Mouse (Mus musculus) liver, embryonic 15.5 days (tissue): Measurements from ENCODE around the gene Hunk. TPM values are rescaled to one million over a fixed set of nuclear protein-coding genes. Genes with fewer than 3 reads are reported as not detected.
A peak's percentile ranks its signal among the peaks of the same experiment; 100 is the strongest.

ENCODE experiments used
- ATAC-seq: fragments of 200-750 bp; cut with Nextera tagmentation; 2 replicates; pipeline ENCODE4 v1.8.0; 2017; ENCODE audit warnings: moderate number of reproducible peaks, mild to moderate bottlenecking, moderate library complexity; ENCODE audit not compliant: insufficient read depth
- H3K27ac ChIP-seq: fragments of 300-500 bp; sonication (generic); replicated peaks from 2 replicates; pipeline ENCODE4 v1.5.1; 2015; ENCODE audit warnings: mild to moderate bottlenecking, inconsistent platforms
- H3K27me3 ChIP-seq: fragments of 300-500 bp; sonication (generic); 2 replicates; pipeline ENCODE4 v1.6.1; 2015; ENCODE audit warnings: mild to moderate bottlenecking, inconsistent platforms
- H3K36me3 ChIP-seq: fragments of 300-500 bp; sonication (generic); replicated peaks from 2 replicates; pipeline ENCODE4 v1.6.1; 2015; ENCODE audit warnings: moderate library complexity, mild to moderate bottlenecking, inconsistent platforms
- H3K4me1 ChIP-seq: fragments of 300-500 bp; sonication (generic); replicated peaks from 2 replicates; pipeline ENCODE4 v1.6.1; 2015; ENCODE audit warnings: inconsistent platforms
- H3K4me2 ChIP-seq: fragments of 300-500 bp; sonication (generic); 2 replicates; pipeline ENCODE4 v1.6.1; 2015; ENCODE audit warnings: moderate library complexity, mild to moderate bottlenecking, inconsistent platforms
- H3K4me3 ChIP-seq: fragments of 300-500 bp; sonication (generic); replicated peaks from 2 replicates; pipeline ENCODE4 v1.5.1; 2015; ENCODE audit warnings: mild to moderate bottlenecking, inconsistent platforms
- H3K9ac ChIP-seq: fragments of 300-500 bp; sonication (generic); 2 replicates; pipeline ENCODE4 v1.6.1; 2015; ENCODE audit warnings: moderate library complexity, mild to moderate bottlenecking, inconsistent platforms
- H3K9me3 ChIP-seq: fragments of 300-500 bp; sonication (generic); replicated peaks from 2 replicates; pipeline ENCODE4 v1.6.1; 2016; ENCODE audit warnings: inconsistent platforms
- WGBS: fragments of 180-500 bp; shearing (Covaris S2); methylation state at CpG from one replicate; pipeline ENCODE4 v1.1.7; 2015; ENCODE audit warnings: mixed read lengths; ENCODE audit not compliant: insufficient replicate concordance; 5-methylcytosine and 5-hydroxymethylcytosine counted together
- polyA plus RNA-seq: library from polyadenylated mRNA; unstranded; fragments of >200 nt; fragmentation: Nextera tagmentation; extraction: Ambion mirVana; gene quantifications from 2 replicates; pipeline ENCODE4 v1.2.1, GENCODE M21; 2015

Gene Hunk
- polyA plus RNA-seq, 1 experiment from 2014 or later, result 1.2 TPM

DNA sequence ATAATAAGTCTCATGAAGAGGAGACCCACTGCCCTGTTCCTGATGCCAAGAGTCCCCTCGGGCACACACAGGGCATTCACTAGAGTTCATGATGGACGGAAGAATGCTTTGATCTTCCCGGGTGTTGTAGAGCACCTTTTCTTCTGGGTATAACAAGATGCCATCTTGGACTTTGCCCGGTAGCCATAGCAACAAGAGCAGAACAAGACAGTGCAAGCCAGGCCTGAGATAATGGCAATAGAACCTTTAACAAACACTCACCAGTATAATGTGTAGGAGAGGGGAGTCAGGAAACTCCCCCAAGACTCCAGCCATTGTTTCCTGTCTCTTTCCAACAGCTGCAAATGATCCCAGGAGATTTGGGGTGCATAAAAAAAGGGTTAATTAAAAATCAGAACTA, 8.9 kb downstream of the Hunk start:
- Histone ChIP-seq H3K27me3 (0 out of 2 replicates have a peak, but pooled peaks cover 3% of the 10 kb centered on the region), H3K4me2 (no peak overlapping the region), H3K4me1 (peaks cover 5% of the 10 kb centered on the region), H3K27ac (no peak overlapping the region), H3K9ac (no peak overlapping the region), H3K36me3 (no peaks in the 10 kb centered on the region), H3K4me3 (no peak overlapping the region), H3K9me3 (no peaks in the 10 kb centered on the region)
- no peak for ATAC-seq
- WGBS, result 70% methylated on average over 4 of the region's 4 CpGs

- ATAC-seq, result no peak
- Histone ChIP-seq H3K27me3 (0 out of 2 replicates have a peak, but pooled peaks cover 3% of the 10 kb centered on the region), H3K36me3 (no peaks in the 10 kb centered on the region), H3K4me1 (peaks cover 10% of the 10 kb centered on the region), H3K4me2 (no peak overlapping the region), H3K4me3 (no peak overlapping the region), H3K27ac (no peak overlapping the region), H3K9ac (no peak overlapping the region), H3K9me3 (no peaks in the 10 kb centered on the region)
- WGBS, result 21% methylated on average over 11 of the region's 11 CpGs
Observed at GRCm38 (mm10) chr16:90395996-90396556, 10.3 kb downstream of the Hunk start.

- H3K36me3 ChIP-seq, result no peaks in the 10 kb centered on the region
- H3K4me2 ChIP-seq, result no peak overlapping the region
- no peak overlapping the region for H3K9ac ChIP-seq
- H3K9me3 ChIP-seq, result no peaks in the 10 kb centered on the region
- H3K27me3 ChIP-seq, result 0 out of 2 replicates have a peak, but pooled peaks cover 3% of the 10 kb centered on the region
- peaks cover 13% of the 10 kb centered on the region for H3K4me1 ChIP-seq
- ATAC-seq, result no peak
- no peak overlapping the region for H3K27ac ChIP-seq
- 7% methylated on average over 2 of the region's 2 CpGs for WGBS
- no peak overlapping the region for H3K4me3 ChIP-seq
Observed at GRCm38 (mm10) chr16:90396882-90397281, 11.1 kb downstream of the Hunk start.

GRCm38 (mm10) chr16:90400314-90400713, 14.5 kb downstream of the Hunk start:
- Histone ChIP-seq H3K9ac (no peak overlapping the region), H3K4me3 (no peak overlapping the region), H3K4me2 (no peak overlapping the region), H3K27me3 (no peaks in the 10 kb centered on the region), H3K9me3 (no peaks in the 10 kb centered on the region), H3K27ac (no peak overlapping the region), H3K4me1 (peaks cover 17% of the 10 kb centered on the region), H3K36me3 (no peaks in the 10 kb centered on the region)
- no peak for ATAC-seq
- 22% methylated on average over 8 of the region's 9 CpGs for WGBS

- no peak overlapping the region for H3K9ac ChIP-seq
- no peaks in the 10 kb centered on the region for H3K36me3 ChIP-seq
- H3K4me3 ChIP-seq, result no peak overlapping the region
- no peaks in the 10 kb centered on the region for H3K9me3 ChIP-seq
- no peak overlapping the region for H3K4me2 ChIP-seq
- ATAC-seq, result no peak
- 32% methylated on average over 12 of the region's 12 CpGs for WGBS
- H3K27ac ChIP-seq, result no peak overlapping the region
- no peaks in the 10 kb centered on the region for H3K27me3 ChIP-seq
- peaks cover 14% of the 10 kb centered on the region for H3K4me1 ChIP-seq
Observed at GRCm38 (mm10) chr16:90400906-90401666, 15.3 kb downstream of the Hunk start.

GRCm38 (mm10) chr16:90402292-90402691, 16.5 kb downstream of the Hunk start:
- ATAC-seq, result no peak
- no peaks in the 10 kb centered on the region for H3K27me3 ChIP-seq
- peaks cover 11% of the 10 kb centered on the region; the same call in 1 of the 2 replicates for H3K4me1 ChIP-seq
- H3K36me3 ChIP-seq, result no peaks in the 10 kb centered on the region
- H3K9me3 ChIP-seq, result no peaks in the 10 kb centered on the region
- H3K4me3 ChIP-seq, result no peak overlapping the region
- no peak overlapping the region for H3K9ac ChIP-seq
- no peak overlapping the region for H3K27ac ChIP-seq
- H3K4me2 ChIP-seq, result no peak overlapping the region
- 51% methylated on average over 7 of the region's 7 CpGs for WGBS

GRCm38 (mm10) chr16:90405195-90405594, 19.4 kb downstream of the Hunk start:
- Histone ChIP-seq H3K9me3 (no peaks in the 10 kb centered on the region), H3K4me3 (no peak overlapping the region), H3K4me1 (peaks cover 11% of the 10 kb centered on the region; the same call in 1 of the 2 replicates), H3K27me3 (no peaks in the 10 kb centered on the region), H3K27ac (no peak overlapping the region), H3K36me3 (no peaks in the 10 kb centered on the region), H3K4me2 (no peak overlapping the region), H3K9ac (no peak overlapping the region)
- no peak for ATAC-seq
- WGBS, result 62% methylated on average over 3 of the region's 3 CpGs

GRCm38 (mm10) chr16:90405599-90405998, 19.8 kb downstream of the Hunk start:
- H3K9ac ChIP-seq, result no peak overlapping the region
- 42% methylated on average over 6 of the region's 6 CpGs for WGBS
- peaks cover 11% of the 10 kb centered on the region; the same call in 1 of the 2 replicates for H3K4me1 ChIP-seq
- no peaks in the 10 kb centered on the region for H3K36me3 ChIP-seq
- no peak overlapping the region for H3K4me3 ChIP-seq
- no peaks in the 10 kb centered on the region for H3K27me3 ChIP-seq
- no peaks in the 10 kb centered on the region for H3K9me3 ChIP-seq
- ATAC-seq, result no peak
- no peak overlapping the region for H3K27ac ChIP-seq
- H3K4me2 ChIP-seq, result no peak overlapping the region

DNA sequence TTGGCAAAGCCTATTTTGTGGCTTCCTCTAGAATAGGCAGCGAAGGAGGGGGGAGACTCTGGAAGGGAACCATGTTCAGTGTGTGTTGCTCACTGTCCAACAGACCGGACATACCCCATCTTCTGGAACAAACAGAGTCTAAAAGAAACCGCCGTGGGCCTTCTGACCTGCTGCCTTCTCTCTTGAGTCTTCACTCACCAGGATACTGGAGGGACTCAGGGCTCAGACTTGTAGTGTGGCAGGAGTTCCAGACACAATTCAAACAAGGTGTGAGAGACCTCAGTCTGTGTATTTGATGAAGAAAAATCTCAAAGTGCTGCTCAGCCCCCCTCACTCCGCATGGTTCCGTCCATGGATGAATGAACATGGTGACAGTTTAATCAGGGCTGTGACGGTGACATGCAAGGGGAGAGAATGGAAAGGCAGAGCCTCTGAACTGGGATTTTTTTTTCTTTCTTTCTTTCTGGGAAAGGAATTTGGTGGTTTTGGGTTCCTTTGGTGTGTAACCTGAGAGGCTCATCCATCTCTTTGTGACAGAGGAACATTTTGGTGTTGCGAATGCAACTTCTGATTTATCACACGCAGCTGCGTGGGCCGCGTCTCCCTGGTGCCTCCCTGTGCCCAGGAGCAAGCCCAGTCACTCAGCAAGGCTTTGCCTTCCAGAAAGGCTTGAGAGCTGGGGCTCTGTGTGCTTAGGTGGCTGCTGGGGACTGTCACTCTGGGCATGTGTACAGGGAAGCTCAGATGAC, 21.9 kb downstream of the Hunk start:
- Histone ChIP-seq H3K4me3 (no peak overlapping the region), H3K9ac (no peak overlapping the region), H3K36me3 (no peaks in the 10 kb centered on the region), H3K27me3 (no peaks in the 10 kb centered on the region), H3K4me2 (no peak overlapping the region), H3K4me1 (peaks cover 4% of the 10 kb centered on the region; the same call in 1 of the 2 replicates), H3K27ac (no peak overlapping the region), H3K9me3 (no peaks in the 10 kb centered on the region)
- WGBS, result 56% methylated on average over 12 of the region's 12 CpGs
- ATAC-seq, result no peak

- no peaks in the 10 kb centered on the region for H3K27me3 ChIP-seq
- H3K9ac ChIP-seq, result no peak overlapping the region
- peaks cover 4% of the 10 kb centered on the region; the same call in 1 of the 2 replicates for H3K4me1 ChIP-seq
- no peak overlapping the region for H3K4me2 ChIP-seq
- H3K27ac ChIP-seq, result peak overlapping the region; percentile 78
- 54% methylated on average over 8 of the region's 8 CpGs for WGBS
- peak; percentile 88 for ATAC-seq
- no peaks in the 10 kb centered on the region for H3K9me3 ChIP-seq
- no peaks in the 10 kb centered on the region for H3K36me3 ChIP-seq
- no peak overlapping the region for H3K4me3 ChIP-seq
Observed at GRCm38 (mm10) chr16:90412096-90413082, 26.6 kb downstream of the Hunk start.
